Mouse (Mus musculus) embryonic facial prominence, embryonic 13.5 days (tissue): ENCODE measurements around the gene Ccpg1os. TPM values are rescaled to one million over a fixed set of nuclear protein-coding genes. Genes with fewer than 3 reads are reported as not detected.

ENCODE experiments used
- ATAC-seq: fragments of 200-750 bp; cut with Nextera tagmentation; 2 replicates; pipeline ENCODE4 v1.8.0; 2017; ENCODE audit warnings: low read depth; ENCODE audit not compliant: insufficient number of reproducible peaks, insufficient read depth, low FRiP score, low TSS enrichment
- H3K27ac ChIP-seq: fragments of 300-500 bp; sonication (generic); 2 replicates; pipeline ENCODE4 v1.5.1; 2015; ENCODE audit warnings: moderate library complexity, mild to moderate bottlenecking, inconsistent platforms
- H3K27me3 ChIP-seq: fragments of 300-500 bp; sonication (generic); 2 replicates; pipeline ENCODE4 v1.6.1; 2015; ENCODE audit warnings: mild to moderate bottlenecking, inconsistent platforms
- H3K36me3 ChIP-seq: fragments of 300-500 bp; sonication (generic); 2 replicates; pipeline ENCODE4 v1.6.1; 2015; ENCODE audit warnings: mild to moderate bottlenecking, inconsistent platforms
- H3K4me1 ChIP-seq: fragments of 300-500 bp; sonication (generic); 2 replicates; pipeline ENCODE4 v1.6.1; 2015; ENCODE audit warnings: inconsistent platforms
- H3K4me2 ChIP-seq: fragments of 300-500 bp; sonication (generic); 2 replicates; pipeline ENCODE4 v1.6.1; 2015; ENCODE audit warnings: moderate library complexity, mild to moderate bottlenecking, inconsistent platforms
- H3K4me3 ChIP-seq: fragments of 300-500 bp; sonication (generic); 2 replicates; pipeline ENCODE4 v1.5.1; 2015; ENCODE audit warnings: mild to moderate bottlenecking, inconsistent platforms
- H3K9ac ChIP-seq: fragments of 300-500 bp; sonication (generic); 2 replicates; pipeline ENCODE4 v1.6.1; 2015; ENCODE audit warnings: mild to moderate bottlenecking, inconsistent platforms
- H3K9me3 ChIP-seq: fragments of 300-500 bp; sonication (generic); 2 replicates; pipeline ENCODE4 v1.6.1; 2016; ENCODE audit warnings: inconsistent platforms
- WGBS: fragments of 180-500 bp; shearing (Covaris S2); methylation state at CpG from one replicate; pipeline ENCODE4 v1.1.7; 2015; ENCODE audit warnings: mixed read lengths; 5-methylcytosine and 5-hydroxymethylcytosine counted together
- polyA plus RNA-seq: library from polyadenylated mRNA; unstranded; fragments of >200 nt; fragmentation: Nextera tagmentation; extraction: Ambion mirVana; gene quantifications from 2 replicates; pipeline ENCODE4 v1.2.1, GENCODE M21; 2015

The Ccpg1os gene
- polyA plus RNA-seq, 1 experiment from 2014 or later: 13.3 TPM

DNA sequence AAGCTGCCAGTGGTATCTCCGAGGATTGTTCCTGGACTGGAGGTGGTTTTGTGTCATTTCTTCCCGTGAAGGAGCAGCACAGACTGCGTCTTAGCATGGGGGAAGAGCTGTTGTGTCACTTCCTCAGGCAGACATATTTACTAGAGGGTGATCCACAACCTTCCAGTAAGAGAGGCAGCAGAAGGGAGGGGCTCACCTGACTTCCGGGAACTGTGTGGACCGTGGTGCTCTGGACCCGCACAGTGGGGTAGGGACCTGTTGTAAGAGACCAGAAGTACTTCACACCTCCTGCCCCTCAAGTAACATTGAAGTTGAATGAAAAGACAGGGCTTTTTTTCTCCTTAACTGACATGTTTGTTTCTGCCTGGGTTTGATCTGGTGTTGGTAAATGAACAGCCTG lies 19.9 kb upstream of the Ccpg1os start:
- Histone ChIP-seq H3K36me3 (peaks cover 17% of the 10 kb centered on the region), H3K27ac (no peak overlapping the region), H3K4me1 (no peaks in the 10 kb centered on the region), H3K4me2 (no peak overlapping the region), H3K9me3 (no peaks in the 10 kb centered on the region), H3K27me3 (no peaks in the 10 kb centered on the region), H3K4me3 (no peak overlapping the region), H3K9ac (no peak overlapping the region)
- ATAC-seq: no peak
- WGBS: 86% methylated on average over 6 of the region's 6 CpGs

GRCm38 (mm10) chr9:73004076-73004475 lies 18.9 kb upstream of the Ccpg1os start:
- H3K9ac ChIP-seq: no peak overlapping the region
- H3K4me3 ChIP-seq: no peak overlapping the region
- ATAC-seq: no peak
- WGBS: 85% methylated on average over 8 of the region's 8 CpGs
- H3K27ac ChIP-seq: no peak overlapping the region
- H3K4me2 ChIP-seq: no peak overlapping the region
- no peaks in the 10 kb centered on the region for H3K27me3 ChIP-seq
- H3K36me3 ChIP-seq: peaks cover 17% of the 10 kb centered on the region
- H3K9me3 ChIP-seq: no peaks in the 10 kb centered on the region
- H3K4me1 ChIP-seq: no peaks in the 10 kb centered on the region

GRCm38 (mm10) chr9:73002177-73002576 lies 17.0 kb upstream of the Ccpg1os start:
- Histone ChIP-seq H3K9me3 (no peaks in the 10 kb centered on the region), H3K27me3 (no peaks in the 10 kb centered on the region), H3K27ac (no peak overlapping the region), H3K9ac (no peak overlapping the region), H3K4me1 (no peaks in the 10 kb centered on the region), H3K36me3 (peaks cover 17% of the 10 kb centered on the region), H3K4me3 (no peak overlapping the region), H3K4me2 (no peak overlapping the region)
- ATAC-seq: no peak
- 76% methylated on average over 3 of the region's 3 CpGs for WGBS

- WGBS: 84% methylated on average over 13 of the region's 13 CpGs
Measured at GRCm38 (mm10) chr9:73001314-73002011, 16.3 kb upstream of the Ccpg1os start.

GRCm38 (mm10) chr9:73000487-73000886 lies 15.3 kb upstream of the Ccpg1os start:
- no peak for ATAC-seq
- no peak overlapping the region for H3K4me3 ChIP-seq
- no peak overlapping the region for H3K9ac ChIP-seq
- H3K9me3 ChIP-seq: no peaks in the 10 kb centered on the region
- no peaks in the 10 kb centered on the region for H3K4me1 ChIP-seq
- WGBS: 68% methylated on average over 2 of the region's 2 CpGs
- no peak overlapping the region for H3K27ac ChIP-seq
- H3K27me3 ChIP-seq: no peaks in the 10 kb centered on the region
- no peak overlapping the region for H3K4me2 ChIP-seq
- 0 out of 2 replicates have a peak, but pooled peaks cover 8% of the 10 kb centered on the region for H3K36me3 ChIP-seq

More at GRCm38 (mm10) chr9:73001314-73002011, 16.3 kb upstream of the Ccpg1os start:
- H3K4me2 ChIP-seq: no peak overlapping the region
- no peaks in the 10 kb centered on the region for H3K9me3 ChIP-seq
- H3K27me3 ChIP-seq: no peaks in the 10 kb centered on the region
- no peaks in the 10 kb centered on the region for H3K4me1 ChIP-seq
- no peak overlapping the region for H3K27ac ChIP-seq
- H3K4me3 ChIP-seq: no peak overlapping the region
- peaks cover 17% of the 10 kb centered on the region for H3K36me3 ChIP-seq
- ATAC-seq: no peak
- no peak overlapping the region for H3K9ac ChIP-seq

DNA sequence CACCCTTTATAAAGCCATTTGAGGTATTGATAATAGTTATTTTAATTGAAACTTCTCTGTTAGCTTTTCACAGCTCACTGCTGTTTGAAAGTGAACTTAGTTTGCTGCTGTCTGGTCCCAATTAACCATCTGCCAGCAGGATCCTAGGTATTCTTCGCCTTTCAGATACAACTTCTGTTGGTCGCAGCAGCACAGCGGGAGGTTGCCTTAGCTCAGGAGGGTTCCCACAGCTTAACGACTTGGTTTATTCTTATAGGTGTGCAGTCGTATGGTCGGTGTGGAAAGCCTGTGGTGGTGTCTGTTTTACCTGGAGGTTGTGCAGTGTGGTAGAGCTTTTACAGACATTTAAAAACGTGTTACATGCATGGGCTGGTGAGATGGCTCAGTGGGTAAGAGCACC lies 11.6 kb upstream of the Ccpg1os start:
- H3K27me3 ChIP-seq: no peaks in the 10 kb centered on the region
- ATAC-seq: no peak
- no peaks in the 10 kb centered on the region for H3K9me3 ChIP-seq
- no peak overlapping the region for H3K4me2 ChIP-seq
- no peaks in the 10 kb centered on the region for H3K36me3 ChIP-seq
- H3K27ac ChIP-seq: no peak overlapping the region
- 59% methylated on average over 7 of the region's 7 CpGs for WGBS
- H3K4me1 ChIP-seq: no peaks in the 10 kb centered on the region
- no peak overlapping the region for H3K4me3 ChIP-seq
- H3K9ac ChIP-seq: no peak overlapping the region

- H3K4me1 ChIP-seq: no peaks in the 10 kb centered on the region
- no peak for ATAC-seq
- H3K36me3 ChIP-seq: no peaks in the 10 kb centered on the region
- H3K4me2 ChIP-seq: no peak overlapping the region
- no peak overlapping the region for H3K4me3 ChIP-seq
- H3K9ac ChIP-seq: no peak overlapping the region
- no peak overlapping the region for H3K27ac ChIP-seq
- H3K27me3 ChIP-seq: no peaks in the 10 kb centered on the region
- no peaks in the 10 kb centered on the region for H3K9me3 ChIP-seq
Measured at GRCm38 (mm10) chr9:72996167-72996566, 11.0 kb upstream of the Ccpg1os start.

GRCm38 (mm10) chr9:72992576-72992975 lies 7.4 kb upstream of the Ccpg1os start:
- Histone ChIP-seq H3K4me3 (no peak overlapping the region), H3K27ac (no peak overlapping the region), H3K27me3 (no peaks in the 10 kb centered on the region), H3K4me2 (no peak overlapping the region), H3K4me1 (no peaks in the 10 kb centered on the region), H3K9ac (no peak overlapping the region), H3K36me3 (no peaks in the 10 kb centered on the region), H3K9me3 (no peaks in the 10 kb centered on the region)
- WGBS: 78% methylated on average over 5 of the region's 5 CpGs
- no peak for ATAC-seq

DNA sequence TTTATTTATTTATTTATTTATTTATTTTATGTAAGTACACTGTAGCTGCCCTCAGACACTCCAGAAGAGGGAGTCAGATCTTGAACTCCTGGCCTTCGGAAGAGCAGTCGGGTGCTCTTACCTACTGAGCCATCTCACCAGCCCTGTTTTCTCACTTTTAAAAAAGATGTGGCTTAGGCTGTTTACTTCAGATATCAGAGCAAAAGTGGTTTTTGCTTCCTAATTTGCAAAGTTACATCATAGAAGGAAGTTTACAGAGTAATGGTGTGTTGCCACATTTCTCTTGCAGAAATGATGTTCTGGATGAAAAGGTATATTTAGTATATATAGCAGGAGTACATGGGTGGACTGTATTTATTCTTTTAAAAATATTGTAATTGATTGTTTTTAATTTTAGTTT lies 6.2 kb upstream of the Ccpg1os start:
- no peak overlapping the region for H3K27ac ChIP-seq
- no peak overlapping the region for H3K4me2 ChIP-seq
- no peak overlapping the region for H3K4me3 ChIP-seq
- H3K4me1 ChIP-seq: 0 out of 2 replicates have a peak, but pooled peaks cover 2% of the 10 kb centered on the region
- no peak overlapping the region for H3K9ac ChIP-seq
- H3K27me3 ChIP-seq: 0 out of 2 replicates have a peak, but pooled peaks cover 2% of the 10 kb centered on the region
- no peak for ATAC-seq
- H3K36me3 ChIP-seq: no peaks in the 10 kb centered on the region
- WGBS: 97% methylated on average over 2 of the region's 2 CpGs
- no peaks in the 10 kb centered on the region for H3K9me3 ChIP-seq

DNA sequence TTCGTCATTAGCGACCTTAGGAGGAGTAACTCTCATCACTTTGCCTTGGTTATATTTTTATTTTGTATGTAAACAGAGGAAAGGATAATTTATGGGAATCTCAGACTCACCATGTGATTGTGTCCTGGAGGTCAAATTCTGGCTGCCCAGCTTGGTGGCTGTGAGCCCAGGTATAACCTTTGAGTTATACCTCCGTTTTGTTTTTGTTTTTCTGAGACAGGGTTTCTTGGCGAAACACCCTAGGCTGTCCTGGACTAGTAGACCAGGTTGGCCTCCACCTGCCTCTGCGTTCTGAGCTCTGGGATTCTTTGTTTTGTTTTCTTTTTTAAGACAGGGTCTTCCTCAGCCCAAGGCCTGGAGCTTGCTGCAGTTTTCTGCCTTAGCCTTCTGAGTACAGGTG lies 3.5 kb upstream of the Ccpg1os start:
- Histone ChIP-seq H3K36me3 (no peaks in the 10 kb centered on the region), H3K9ac (no peak overlapping the region), H3K9me3 (no peaks in the 10 kb centered on the region), H3K4me2 (no peak overlapping the region), H3K4me3 (no peak overlapping the region), H3K27me3 (0 out of 2 replicates have a peak, but pooled peaks cover 4% of the 10 kb centered on the region), H3K4me1 (peaks cover 14% of the 10 kb centered on the region), H3K27ac (no peak overlapping the region)
- WGBS: 81% methylated on average over 5 of the region's 5 CpGs
- ATAC-seq: no peak

- no peak for ATAC-seq
- H3K27ac ChIP-seq: no peak overlapping the region
- no peaks in the 10 kb centered on the region for H3K36me3 ChIP-seq
- no peaks in the 10 kb centered on the region for H3K9me3 ChIP-seq
- no peak overlapping the region for H3K4me2 ChIP-seq
- H3K4me1 ChIP-seq: peaks cover 14% of the 10 kb centered on the region
- H3K27me3 ChIP-seq: 0 out of 2 replicates have a peak, but pooled peaks cover 4% of the 10 kb centered on the region
- no peak overlapping the region for H3K9ac ChIP-seq
- WGBS: 62% methylated on average over 3 of the region's 3 CpGs
- H3K4me3 ChIP-seq: no peak overlapping the region
Measured at GRCm38 (mm10) chr9:72987703-72988102, 2.5 kb upstream of the Ccpg1os start.

- Histone ChIP-seq H3K9ac (no peak overlapping the region), H3K27ac (no peak overlapping the region), H3K9me3 (no peaks in the 10 kb centered on the region), H3K4me2 (no peak overlapping the region), H3K4me1 (peaks cover 14% of the 10 kb centered on the region), H3K27me3 (0 out of 2 replicates have a peak, but pooled peaks cover 4% of the 10 kb centered on the region), H3K36me3 (no peaks in the 10 kb centered on the region), H3K4me3 (no peak overlapping the region)
- no peak for ATAC-seq
- WGBS: 63% methylated on average over 2 of the region's 2 CpGs
Measured at GRCm38 (mm10) chr9:72983066-72983465, 2.1 kb downstream of the Ccpg1os start.
